Mouse (Mus musculus): ENCODE measurements at regions not wholly inside any gene's neighbourhood (a gene's known extent, or its start where the extent isn't known, plus 50 kb on each side); places are given as distances from the start of the nearest gene placed in this dataset.

DNA sequence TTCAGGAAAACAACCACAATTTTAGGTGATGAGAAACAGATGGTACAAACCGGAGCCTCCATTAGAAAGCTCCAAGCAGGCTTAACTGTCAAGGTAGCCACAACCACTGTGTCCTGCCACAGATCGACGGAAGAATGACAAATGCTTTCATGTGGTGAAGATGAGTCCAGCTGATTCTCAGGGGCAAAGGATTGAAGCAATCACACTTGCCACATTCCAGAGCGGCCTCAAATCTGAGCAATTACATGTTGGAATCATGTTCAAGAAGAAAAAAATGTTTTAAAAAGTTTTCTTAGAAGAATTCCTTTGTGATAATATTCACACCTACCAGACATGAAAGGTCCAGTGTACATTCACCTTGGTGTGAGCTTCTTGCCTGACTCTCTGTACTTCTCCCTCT, 57.7 kb upstream of the Far2 start:
- no peak overlapping the region for H3K4me3 ChIP-seq (replicated peaks in 1 of 3; ENCODE audit: low read depth in 2 of 3, low read length in 2 of 3, poor library complexity in 1 of 3)
- no peak overlapping the region for H3K27ac ChIP-seq (ENCODE audit: insufficient read depth, low read depth)
- H3K79me2 ChIP-seq (replicated peaks; ENCODE audit: control insufficient read depth, extremely low read depth, insufficient read depth, poor library complexity, severe bottlenecking) = no peaks in the 10 kb centered on the region
- no peaks in the 10 kb centered on the region for H3K36me3 ChIP-seq (replicated peaks in 1 of 2; ENCODE audit: control insufficient read depth in 1 of 2, insufficient read depth in 1 of 2, low read length in 1 of 2)
- no peaks in the 10 kb centered on the region for H3K9me3 ChIP-seq (replicated peaks; ENCODE audit: low read length)
- no peaks in the 10 kb centered on the region for H3K27me3 ChIP-seq (replicated peaks)
- DNase-seq (ENCODE audit: extremely low read depth) = no peak
- dilution Hi-C loops (cut with MboI; ENCODE audit: extremely low pct_ligation_motif_present, extremely low pct_unique_long_range_greater_than_20kb, low sequenced_read_pairs) = no loop called here
- TF ChIP-seq POLR2AphosphoS2 (IDR thresholded peaks at IDR 0.05; ENCODE audit: low read depth, low read length) = no peak
- TF ChIP-seq BHLHE40 (IDR thresholded peaks at IDR 0.05; ENCODE audit: low read depth, low read length) = no peak
- no peak for TF ChIP-seq JUND (conservative IDR thresholded peaks at IDR 0.05; ENCODE audit: low read depth, low read length)
- TF ChIP-seq MAZ (IDR thresholded peaks at IDR 0.05; ENCODE audit: low read depth, low read length) = no peak
- TF ChIP-seq JUN (IDR thresholded peaks at IDR 0.05; ENCODE audit: insufficient read depth, low read depth, low read length) = no peak
- no peak for TF ChIP-seq EP300 (IDR thresholded peaks at IDR 0.05; ENCODE audit: low read length)
- TF ChIP-seq RAD21 (IDR thresholded peaks at IDR 0.05; ENCODE audit: low read depth, low read length) = no peak
- TF ChIP-seq ZNF384 (IDR thresholded peaks at IDR 0.05; ENCODE audit: low read depth, low read length) = no peak
- no peak for TF ChIP-seq SIN3A (IDR thresholded peaks at IDR 0.05; ENCODE audit: low read length)
- no peak for TF ChIP-seq TCF12 (IDR thresholded peaks at IDR 0.05; ENCODE audit: low read depth, low read length)
- TF ChIP-seq POLR2A (IDR thresholded peaks at IDR 0.05; ENCODE audit: low read depth, low read length) = no peak
- TF ChIP-seq CHD2 (IDR thresholded peaks at IDR 0.05; ENCODE audit: low read length) = no peak
- TF ChIP-seq HCFC1 (IDR thresholded peaks at IDR 0.05; ENCODE audit: low read depth, low read length) = no peak
- TF ChIP-seq MEF2A (IDR thresholded peaks at IDR 0.05; ENCODE audit: borderline replicate concordance, low read depth, low read length) = no peak
- TF ChIP-seq ZKSCAN1 (IDR thresholded peaks at IDR 0.05; ENCODE audit: borderline replicate concordance, low read depth, low read length) = no peak
- H3K4me2 ChIP-seq (ENCODE audit: insufficient read depth, low read depth, poor library complexity, severe bottlenecking) = no peak overlapping the region
- peaks cover 0 to 4% of the 10 kb centered on the region in 2 experiments; a peak in 1 of 4 replicates for H3K4me1 ChIP-seq (ENCODE audit: control insufficient read depth in 1 of 2, insufficient read depth in 2 of 2)
- in situ Hi-C loops (cut with MboI; ENCODE audit: low pct_ligation_motif_present, low pct_unique_long_range_greater_than_20kb, low sequenced_read_pairs) = no loop called here
- H3K9ac ChIP-seq (ENCODE audit: insufficient read depth, low read depth) = no peak overlapping the region

All from CH12.LX (cell line).